Mouse (Mus musculus): ENCODE measurements around the gene Dhrs13. TPM values are rescaled to one million over a fixed set of nuclear protein-coding genes. Genes with fewer than 3 reads are reported as not detected.
A peak's percentile ranks its signal among the peaks of the same experiment; 100 is the strongest.

Dhrs13 gene
- polyA plus RNA-seq, 1 experiment from 2014 or later, result 53.3 TPM

DNA sequence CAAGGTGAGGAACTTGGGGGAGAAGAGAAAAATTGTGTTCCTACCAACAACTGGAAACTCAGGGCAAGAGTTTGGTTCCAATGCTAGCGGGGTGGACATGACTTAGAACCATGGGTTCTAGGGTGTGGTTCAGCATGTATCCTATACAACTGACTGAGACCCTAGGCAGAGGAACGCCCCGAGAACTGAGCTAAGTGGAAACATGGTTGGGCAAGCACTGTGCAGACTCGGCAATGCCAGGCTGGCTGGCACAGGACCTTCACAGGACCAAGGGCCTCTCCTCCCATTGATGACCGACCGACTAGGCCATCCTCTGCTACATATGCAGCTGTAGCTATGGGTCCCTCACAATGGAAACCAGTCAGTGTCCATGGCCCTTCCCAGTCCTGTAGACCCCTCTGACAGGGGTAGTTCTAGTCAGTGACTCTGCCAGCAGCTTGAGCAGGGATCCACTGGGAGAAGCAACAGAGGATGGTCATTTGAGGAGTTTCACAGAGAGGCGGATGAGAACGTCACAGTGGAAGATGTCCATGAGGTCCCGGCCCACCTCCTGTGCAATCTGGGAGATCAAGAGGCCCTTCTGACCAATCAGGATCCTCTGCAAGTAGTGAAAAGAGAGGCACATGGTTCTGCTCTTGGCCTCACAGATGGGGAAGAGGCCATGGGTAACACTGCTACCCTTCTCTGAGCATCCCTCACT lies 41.6 kb downstream of the Dhrs13 start:
- no peak overlapping the region for H3K4me3 ChIP-seq (ENCODE audit: low read depth, low read length)

DNA sequence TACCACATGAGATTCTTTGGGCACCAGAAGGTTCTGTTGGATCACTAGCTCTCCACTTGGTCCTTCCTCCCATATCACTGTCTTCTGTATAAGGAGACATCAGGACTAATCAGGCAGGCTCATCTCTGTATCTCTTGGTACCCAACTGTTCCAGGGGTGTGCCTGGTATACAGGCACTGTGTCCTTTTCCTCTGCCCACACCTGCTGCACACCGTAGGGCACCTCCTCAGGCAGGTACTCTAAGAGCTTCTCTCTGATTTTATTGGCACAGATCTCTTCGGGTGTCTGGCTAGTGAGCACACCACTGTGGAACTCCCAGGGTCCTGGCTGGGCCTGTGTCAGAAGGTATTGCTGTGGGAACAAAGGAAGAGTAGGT lies 42.2 kb downstream of the Dhrs13 start:
- Histone ChIP-seq H3K9me3 (replicated peaks; ENCODE audit: control insufficient read depth, low read length, poor library complexity, severe bottlenecking) (no peaks in the 10 kb centered on the region), H3K9ac (ENCODE audit: low read depth, low read length) (no peak overlapping the region), H3K27ac (ENCODE audit: low read length) (no peak overlapping the region), H3K27me3 (ENCODE audit: control insufficient read depth, insufficient read depth, low read depth, low read length) (no peaks in the 10 kb centered on the region), H3K36me3 (ENCODE audit: control insufficient read depth, insufficient read depth, low read length) (peaks cover 36% of the 10 kb centered on the region), H3K4me2 (ENCODE audit: low read length) (no peak overlapping the region), H3K4me3 (ENCODE audit: low read depth, low read length) (no peak overlapping the region), H3K4me1 (ENCODE audit: control insufficient read depth, insufficient read depth, low read length) (peaks cover 6% of the 10 kb centered on the region)
- no peak for ATAC-seq
- WGBS, result 93% methylated on average over 2 of the region's 2 CpGs

More for the DNA sequence above, 41.6 kb downstream of the Dhrs13 start:
- Histone ChIP-seq H3K9me3 (replicated peaks; ENCODE audit: control insufficient read depth, low read length, poor library complexity, severe bottlenecking) (no peaks in the 10 kb centered on the region), H3K4me1 (ENCODE audit: control insufficient read depth, insufficient read depth, low read length) (peaks cover under 1% of the 10 kb centered on the region; the same call in 1 of the 2 replicates), H3K27ac (ENCODE audit: low read length) (no peak overlapping the region), H3K27me3 (ENCODE audit: control insufficient read depth, insufficient read depth, low read depth, low read length) (no peaks in the 10 kb centered on the region), H3K4me2 (ENCODE audit: low read length) (no peak overlapping the region), H3K36me3 (ENCODE audit: control insufficient read depth, insufficient read depth, low read length) (peaks cover 36% of the 10 kb centered on the region), H3K9ac (ENCODE audit: low read depth, low read length) (no peak overlapping the region)
- no peak for ATAC-seq
- WGBS, result 91% methylated on average over 9 of the region's 9 CpGs

DNA sequence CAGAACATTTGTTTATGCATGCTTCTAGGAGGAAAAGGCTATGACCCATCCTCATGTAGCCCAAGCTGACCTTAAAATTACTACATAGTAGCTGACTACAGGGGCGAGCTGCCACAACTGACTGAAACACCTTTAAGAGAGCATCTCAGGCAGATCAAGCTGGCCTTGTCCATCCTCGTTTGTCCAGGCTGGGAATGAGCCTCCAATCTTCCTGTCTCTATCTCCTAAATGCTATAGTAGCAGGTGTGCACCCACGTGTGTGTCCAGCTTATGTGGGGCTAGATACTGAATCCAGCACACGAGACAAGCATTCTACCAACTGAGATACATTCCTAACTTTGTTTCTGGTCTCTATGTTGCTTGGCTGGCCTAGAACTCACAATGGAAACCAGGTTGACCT lies 42.6 kb downstream of the Dhrs13 start:
- Histone ChIP-seq H3K27me3 (ENCODE audit: control insufficient read depth, insufficient read depth, low read depth, low read length) (no peaks in the 10 kb centered on the region), H3K4me3 (ENCODE audit: low read depth, low read length) (no peak overlapping the region), H3K36me3 (ENCODE audit: control insufficient read depth, insufficient read depth, low read length) (peaks cover 36% of the 10 kb centered on the region), H3K27ac (ENCODE audit: low read length) (no peak overlapping the region), H3K9ac (ENCODE audit: low read depth, low read length) (no peak overlapping the region), H3K4me1 (ENCODE audit: control insufficient read depth, insufficient read depth, low read length) (peaks cover 10% of the 10 kb centered on the region), H3K4me2 (ENCODE audit: low read length) (no peak overlapping the region), H3K9me3 (replicated peaks; ENCODE audit: control insufficient read depth, low read length, poor library complexity, severe bottlenecking) (no peaks in the 10 kb centered on the region)
- ATAC-seq, result no peak
- WGBS, result 92% methylated on average over 4 of the region's 4 CpGs

DNA sequence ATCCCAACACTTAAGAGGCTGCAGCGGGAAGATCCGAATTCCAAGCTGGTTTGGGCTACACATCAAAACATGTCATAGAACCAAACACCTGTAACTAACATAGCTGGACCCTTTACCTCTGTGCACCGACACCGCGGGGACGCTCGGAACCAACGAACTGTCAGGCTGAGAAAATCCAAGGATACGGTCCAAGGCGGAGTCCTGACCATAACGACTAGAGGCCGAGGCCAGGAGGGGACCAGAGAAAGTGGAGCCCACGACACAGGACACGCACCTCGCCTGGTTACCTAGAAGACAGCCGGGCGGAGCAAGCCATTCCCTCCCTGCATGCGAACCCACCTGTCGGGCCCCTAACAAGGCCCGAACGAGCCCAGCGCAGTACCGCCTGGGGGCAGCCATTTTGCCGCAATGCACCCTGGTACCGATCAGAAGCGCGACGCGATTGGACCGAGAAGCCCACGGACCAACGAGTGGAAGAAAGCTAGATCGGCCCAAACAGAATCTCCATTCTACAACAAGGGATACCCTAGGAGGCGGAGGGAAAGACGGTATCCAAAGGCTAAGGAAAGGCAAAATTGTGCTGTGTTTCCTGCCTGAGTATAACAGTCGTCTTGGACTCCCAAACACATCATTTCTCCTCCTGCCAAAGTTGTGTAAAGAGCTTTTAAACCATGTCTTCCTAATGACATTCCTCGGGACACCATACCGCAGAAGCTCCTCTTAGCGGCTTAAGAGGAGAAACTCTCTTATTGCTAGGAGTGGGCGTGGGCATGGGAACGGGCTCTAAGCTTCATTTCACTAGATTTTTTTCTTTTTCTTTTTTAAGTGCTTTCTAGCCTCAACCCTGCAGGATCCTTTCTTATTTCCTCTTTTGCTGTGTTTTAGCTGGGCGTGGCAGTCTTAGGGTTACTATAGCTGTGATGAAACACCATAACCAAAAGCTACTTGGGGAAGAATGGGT lies 48.2 kb downstream of the Dhrs13 start, which contains the start of gene Eral1:
Gene Eral1, minus strand, starts transcription at position 423 of the 961 bp plus-strand sequence.
- ATAC-seq, result peak; percentile 96
- Histone ChIP-seq H3K36me3 (ENCODE audit: control insufficient read depth, insufficient read depth, low read length) (peaks cover 11% of the 10 kb centered on the region), H3K4me2 (ENCODE audit: low read length) (peak within 1 kb of the TSS; percentile 57), H3K9ac (ENCODE audit: low read depth, low read length) (peak within 1 kb of the TSS; percentile 83), H3K9me3 (replicated peaks; ENCODE audit: control insufficient read depth, low read length, poor library complexity, severe bottlenecking) (no peaks in the 10 kb centered on the region), H3K27me3 (ENCODE audit: control insufficient read depth, insufficient read depth, low read depth, low read length) (no peaks in the 10 kb centered on the region; the same call in 1 of the 2 replicates), H3K4me1 (ENCODE audit: control insufficient read depth, insufficient read depth, low read length) (peaks cover 15% of the 10 kb centered on the region), H3K27ac (ENCODE audit: low read length) (peak within 1 kb of the TSS; percentile 82), H3K4me3 (ENCODE audit: low read depth, low read length) (peak within 1 kb of the TSS; percentile 64)
- WGBS, result 1% methylated on average over 42 of the region's 42 CpGs

DNA sequence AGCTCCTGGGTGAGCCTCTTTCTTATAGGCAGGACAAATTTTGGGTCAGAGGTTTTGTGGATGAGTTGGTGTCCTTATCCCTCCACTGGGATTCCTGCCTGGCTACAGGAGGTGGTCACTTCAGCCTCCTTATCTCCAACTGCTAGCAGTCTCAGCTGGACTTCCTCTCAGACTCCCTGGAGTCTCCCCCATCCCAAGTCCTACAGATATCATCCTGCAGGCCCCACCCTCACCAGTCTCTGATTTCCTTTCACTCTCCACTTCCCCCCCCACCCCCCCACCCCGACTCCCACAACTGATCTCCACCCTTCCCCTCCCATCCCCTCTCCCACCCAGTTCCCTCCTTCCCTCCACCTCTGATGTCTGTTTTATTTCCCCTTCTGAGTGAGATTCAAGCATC lies 51.5 kb downstream of the Dhrs13 start:
- Histone ChIP-seq H3K27ac (ENCODE audit: low read length) (no peak overlapping the region), H3K4me2 (ENCODE audit: low read length) (no peak overlapping the region), H3K36me3 (ENCODE audit: control insufficient read depth, insufficient read depth, low read length) (no peaks in the 10 kb centered on the region), H3K27me3 (ENCODE audit: control insufficient read depth, insufficient read depth, low read depth, low read length) (no peaks in the 10 kb centered on the region; the same call in 1 of the 2 replicates), H3K4me1 (ENCODE audit: control insufficient read depth, insufficient read depth, low read length) (peaks cover 15% of the 10 kb centered on the region), H3K4me3 (ENCODE audit: low read depth, low read length) (no peak overlapping the region), H3K9me3 (replicated peaks; ENCODE audit: control insufficient read depth, low read length, poor library complexity, severe bottlenecking) (no peaks in the 10 kb centered on the region), H3K9ac (ENCODE audit: low read depth, low read length) (no peak overlapping the region)
- 37% methylated on average over 1 of the region's 1 CpGs for WGBS
- ATAC-seq, result no peak

DNA sequence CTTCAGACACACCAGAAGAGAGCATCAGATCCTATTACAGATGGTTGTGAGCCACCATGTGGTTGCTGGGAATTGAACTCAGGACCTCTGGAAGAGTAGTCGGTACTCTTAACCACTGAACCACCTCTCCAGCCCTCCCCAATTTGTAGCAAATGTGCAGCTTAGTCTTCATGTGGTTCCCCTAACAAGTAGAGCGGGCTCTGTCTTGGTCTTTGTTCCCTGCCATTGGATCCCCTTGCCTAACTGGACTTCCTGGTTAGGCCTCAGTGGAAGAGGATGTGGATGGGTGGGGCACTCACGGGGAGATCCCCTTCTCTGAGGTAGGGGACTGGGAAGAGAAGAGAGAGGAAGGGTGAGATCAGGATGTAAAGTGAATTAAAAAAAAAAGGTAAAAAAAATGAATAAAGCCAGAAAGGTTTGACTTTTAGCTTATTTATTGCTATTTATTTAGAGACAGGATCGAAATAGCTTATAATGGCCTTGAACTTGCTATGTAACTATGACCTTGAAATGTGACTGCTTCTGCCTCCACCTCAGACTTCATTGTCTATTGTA lies 54.9 kb downstream of the Dhrs13 start:
- no peaks in the 10 kb centered on the region for H3K4me1 ChIP-seq (ENCODE audit: control insufficient read depth, insufficient read depth, low read length)
- WGBS, result 76% methylated on average over 4 of the region's 4 CpGs
- H3K9me3 ChIP-seq (replicated peaks; ENCODE audit: control insufficient read depth, low read length, poor library complexity, severe bottlenecking), result no peaks in the 10 kb centered on the region
- no peak overlapping the region for H3K9ac ChIP-seq (ENCODE audit: low read depth, low read length)
- H3K36me3 ChIP-seq (ENCODE audit: control insufficient read depth, insufficient read depth, low read length), result no peaks in the 10 kb centered on the region
- no peak overlapping the region for H3K4me3 ChIP-seq (ENCODE audit: low read depth, low read length)
- no peak overlapping the region for H3K4me2 ChIP-seq (ENCODE audit: low read length)
- H3K27me3 ChIP-seq (ENCODE audit: control insufficient read depth, insufficient read depth, low read depth, low read length), result no peaks in the 10 kb centered on the region; the same call in 1 of the 2 replicates
- no peak overlapping the region for H3K27ac ChIP-seq (ENCODE audit: low read length)
- no peak for ATAC-seq

MicroRNA genes within 50 kb of the gene (microRNA counts, 519-probe panel; counts per million panel counts)
- microRNA mmu-miR-144 (2,603 counts per million, percentile 77 among the panel's probes with 10 or more counts), microRNA mmu-miR-451 (2,591 counts per million, percentile 77 among the panel's probes with 10 or more counts)

Small RNA genes within 50 kb of the gene (microRNA-seq; reads per million reads assigned to microRNA genes)
- gene Mir144 (78.8 reads per million, percentile 51 among the genes with 10 or more reads in this experiment), gene Mir451a (not detected), gene Mir451b (not detected)

Other genes with a start within 250 kb of the Dhrs13 start
- 2.0 and 2.5 TPM in 2 replicates for gene Gm10277, start 244.5 kb upstream of the Dhrs13 start, polyA plus RNA-seq (2015; fragmentation: Nextera tagmentation; extraction: Ambion mirVana)
- 6.0 and 7.5 TPM in 2 replicates for gene Pipox, start 138.2 kb upstream of the Dhrs13 start, polyA plus RNA-seq (2015; fragmentation: Nextera tagmentation; extraction: Ambion mirVana)
- gene Sez6, start 101.5 kb upstream of the Dhrs13 start, polyA plus RNA-seq (2015; fragmentation: Nextera tagmentation; extraction: Ambion mirVana), result 140 and 146 TPM in 2 replicates
- 11.8 and 17.8 TPM in 2 replicates for gene Phf12, start 49.5 kb upstream of the Dhrs13 start, polyA plus RNA-seq (2015; fragmentation: Nextera tagmentation; extraction: Ambion mirVana)
- gene Flot2, start 5.7 kb downstream of the Dhrs13 start, polyA plus RNA-seq (2015; fragmentation: Nextera tagmentation; extraction: Ambion mirVana), result 71.7 and 83.4 TPM in 2 replicates
- gene Eral1, start 48.1 kb downstream of the Dhrs13 start, polyA plus RNA-seq (2015; fragmentation: Nextera tagmentation; extraction: Ambion mirVana), result 32.8 and 33.3 TPM in 2 replicates
- 27.7 and 28.7 TPM in 2 replicates for gene Fam222b, start 62.4 kb downstream of the Dhrs13 start, polyA plus RNA-seq (2015; fragmentation: Nextera tagmentation; extraction: Ambion mirVana)
- 83.8 and 93.2 TPM in 2 replicates for gene Traf4, start 133.3 kb downstream of the Dhrs13 start, polyA plus RNA-seq (2015; fragmentation: Nextera tagmentation; extraction: Ambion mirVana)
- gene Nek8, start 144.4 kb downstream of the Dhrs13 start, polyA plus RNA-seq (2015; fragmentation: Nextera tagmentation; extraction: Ambion mirVana), result 4.8 and 6.6 TPM in 2 replicates
- 7.4 and 10.1 TPM in 2 replicates for gene Tlcd1, start 144.4 kb downstream of the Dhrs13 start, polyA plus RNA-seq (2015; fragmentation: Nextera tagmentation; extraction: Ambion mirVana)
- gene Rpl23a, start 151.3 kb downstream of the Dhrs13 start, polyA plus RNA-seq (2015; fragmentation: Nextera tagmentation; extraction: Ambion mirVana), result 698 and 713 TPM in 2 replicates
- 49.9 and 55.7 TPM in 2 replicates for gene Rab34, start 156.2 kb downstream of the Dhrs13 start, polyA plus RNA-seq (2015; fragmentation: Nextera tagmentation; extraction: Ambion mirVana)
- gene Proca1, start 161.1 kb downstream of the Dhrs13 start, polyA plus RNA-seq (2015; fragmentation: Nextera tagmentation; extraction: Ambion mirVana), result 2.3 and 2.6 TPM in 2 replicates
- 89.6 and 92.8 TPM in 2 replicates for gene Sdf2, start 213.5 kb downstream of the Dhrs13 start, polyA plus RNA-seq (2015; fragmentation: Nextera tagmentation; extraction: Ambion mirVana)
- gene Supt6, start 213.7 kb downstream of the Dhrs13 start, polyA plus RNA-seq (2015; fragmentation: Nextera tagmentation; extraction: Ambion mirVana), result 27.5 and 30.7 TPM in 2 replicates
- 50.1 and 58.7 TPM in 2 replicates for gene 2610507B11Rik, start 229.5 kb downstream of the Dhrs13 start, polyA plus RNA-seq (2015; fragmentation: Nextera tagmentation; extraction: Ambion mirVana)

Measured in midbrain, embryonic 16.5 days (tissue).